Mouse (Mus musculus) hindbrain, postnatal 0 days (tissue): ENCODE measurements around the gene Mob1a. TPM values are rescaled to one million over a fixed set of nuclear protein-coding genes. Genes with fewer than 3 reads are reported as not detected.
"Not testable (repeated sequence)": the region's sequence is repeated elsewhere in the genome, so short reads cannot be mapped to it uniquely, and the experiment has no call there.

ENCODE experiments used
- ATAC-seq: fragments of 200-750 bp; cut with Nextera tagmentation; 2 replicates; pipeline ENCODE4 v1.8.0; 2017; ENCODE audit warnings: mild to moderate bottlenecking, moderate TSS enrichment, moderate library complexity
- DNase-seq: peaks from one replicate; pipeline ENCODE4 v3.0.0-alpha.2; 2015; ENCODE audit warnings: low spot score
- H3K27ac ChIP-seq: fragments of 300-500 bp; sonication (generic); 2 replicates; pipeline ENCODE4 v1.5.1; 2014; ENCODE audit warnings: mild to moderate bottlenecking
- H3K27me3 ChIP-seq: fragments of 300-500 bp; sonication (generic); 2 replicates; pipeline ENCODE4 v1.6.1; 2014; ENCODE audit warnings: low read length, mixed read lengths; ENCODE audit not compliant: insufficient read depth
- H3K36me3 ChIP-seq: fragments of 300-500 bp; sonication (generic); 2 replicates; pipeline ENCODE4 v1.6.1; 2014; ENCODE audit warnings: low read length, mixed read lengths; ENCODE audit not compliant: insufficient read depth
- H3K4me1 ChIP-seq: fragments of 300-500 bp; sonication (generic); 2 replicates; pipeline ENCODE4 v1.6.1; 2014; ENCODE audit warnings: antibody characterized with exemption, low read length, mixed read lengths; ENCODE audit not compliant: insufficient read depth
- H3K4me2 ChIP-seq: fragments of 300-500 bp; sonication (generic); 2 replicates; pipeline ENCODE4 v1.6.1; 2014; ENCODE audit warnings: low read depth, mild to moderate bottlenecking, low read length, moderate library complexity, mixed read lengths
- H3K4me3 ChIP-seq: fragments of 300-500 bp; sonication (generic); 2 replicates; pipeline ENCODE4 v1.5.1; 2014; ENCODE audit warnings: low read length
- H3K9ac ChIP-seq: fragments of 300-500 bp; sonication (generic); replicated peaks from 2 replicates; pipeline ENCODE4 v1.6.1; 2014; ENCODE audit warnings: mild to moderate bottlenecking, low read length, moderate library complexity, mixed read lengths
- H3K9me3 ChIP-seq: fragments of 300-500 bp; sonication (generic); 2 replicates; pipeline ENCODE4 v1.6.1; 2016; ENCODE audit warnings: low read length, mixed read lengths
- CTCF ChIP-seq: IDR thresholded peaks from 2 replicates; pipeline ENCODE4 v1.5.1; 2016; ENCODE audit warnings: antibody characterized with exemption, control low read depth, low read depth
- WGBS: fragments of 180-500 bp; shearing (Covaris S2); extraction: QIAGEN DNeasy Blood & Tissue Kit; methylation state at CpG from one replicate; pipeline ENCODE4 v1.1.7; 2014; 5-methylcytosine and 5-hydroxymethylcytosine counted together
- polyA plus RNA-seq: library from polyadenylated mRNA; unstranded; fragments of >200 nt; fragmentation: Nextera tagmentation; extraction: Ambion mirVana; gene quantifications from 2 replicates; pipeline ENCODE4 v1.2.1, GENCODE M21; 2015
- total RNA-seq: library from RNA; depleted of rRNA; stranded (reverse); fragments of >200 nt; gene quantifications from 2 replicates; pipeline ENCODE4 v1.2.3, GENCODE M21; 2014

The Mob1a gene
- total and polyA plus RNA-seq, 2 experiments from 2014 or later, result 11.3 to 32.8 TPM

- H3K4me1 ChIP-seq, result 0 out of 2 replicates have a peak, but pooled peaks cover 4% of the 10 kb centered on the region
- no peaks in the 10 kb centered on the region for H3K9me3 ChIP-seq
- H3K4me3 ChIP-seq, result no peak overlapping the region
- DNase-seq (peak; percentile 15), ATAC-seq (no peak)
- TF ChIP-seq CTCF, result peak; percentile 37; the same call in 1 of the 2 replicates
- no peak overlapping the region for H3K27ac ChIP-seq
- peaks cover 21% of the 10 kb centered on the region; the same call in 1 of the 2 replicates for H3K36me3 ChIP-seq
- H3K4me2 ChIP-seq, result peak overlapping the region; percentile 72; the same call in 1 of the 2 replicates
- no peaks in the 10 kb centered on the region for H3K27me3 ChIP-seq
- 81% methylated on average over 3 of the region's 3 CpGs for WGBS
- H3K9ac ChIP-seq, result no peak overlapping the region
Measured at GRCm38 (mm10) chr6:83327591-83328190, 1.9 kb downstream of the Mob1a start.

- DNase-seq, result no peak
- no peaks in the 10 kb centered on the region for H3K4me1 ChIP-seq
- no peak overlapping the region for H3K4me3 ChIP-seq
- peaks cover 17% of the 10 kb centered on the region for H3K36me3 ChIP-seq
- H3K27me3 ChIP-seq, result no peaks in the 10 kb centered on the region
- H3K9ac ChIP-seq, result no peak overlapping the region
- no peak overlapping the region for H3K4me2 ChIP-seq
- WGBS, result 64% methylated on average over 3 of the region's 3 CpGs
- H3K27ac ChIP-seq, result no peak overlapping the region
- ATAC-seq, result no peak
- TF ChIP-seq CTCF, result no peak
- H3K9me3 ChIP-seq, result no peaks in the 10 kb centered on the region
Measured at GRCm38 (mm10) chr6:83341387-83341786, 15.6 kb downstream of the Mob1a start.

GRCm38 (mm10) chr6:83342957-83343356, 17.1 kb downstream of the Mob1a start:
- H3K4me3 ChIP-seq, result no peak overlapping the region
- no peaks in the 10 kb centered on the region for H3K4me1 ChIP-seq
- WGBS, result 92% methylated on average over 2 of the region's 2 CpGs
- H3K27ac ChIP-seq, result no peak overlapping the region
- H3K9ac ChIP-seq, result no peak overlapping the region
- no peak overlapping the region for H3K4me2 ChIP-seq
- peaks cover 17% of the 10 kb centered on the region for H3K36me3 ChIP-seq
- ATAC-seq (no peak), DNase-seq (no peak)
- TF ChIP-seq CTCF, result no peak
- H3K9me3 ChIP-seq, result no peaks in the 10 kb centered on the region
- no peaks in the 10 kb centered on the region for H3K27me3 ChIP-seq

DNA sequence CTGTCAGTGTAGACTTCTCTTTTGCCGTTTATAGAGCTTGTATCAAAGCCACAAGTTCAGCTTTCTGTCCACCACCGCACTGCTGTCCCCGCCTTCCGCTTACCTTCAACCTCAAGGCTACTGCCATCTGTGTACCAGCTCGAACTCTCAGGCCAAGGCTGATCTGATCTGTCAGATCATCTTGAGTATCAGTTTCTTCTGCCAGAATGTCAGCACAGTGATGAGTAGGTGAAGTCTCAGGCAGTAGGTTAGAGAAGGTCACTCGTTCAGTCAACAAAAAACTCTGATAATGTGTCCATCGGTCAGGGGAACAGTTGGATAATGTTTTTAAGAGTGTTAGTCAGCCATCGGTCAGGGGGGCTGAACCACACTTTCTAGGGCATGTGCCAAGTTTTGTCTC, 19.5 kb downstream of the Mob1a start:
- not testable (repeated sequence) for ATAC-seq, H3K4me2 ChIP-seq, H3K4me3 ChIP-seq, DNase-seq, H3K4me1 ChIP-seq, H3K9ac ChIP-seq, H3K9me3 ChIP-seq, H3K27ac ChIP-seq, H3K27me3 ChIP-seq, H3K36me3 ChIP-seq
- WGBS, result 93% methylated on average over 8 of the region's 8 CpGs

DNA sequence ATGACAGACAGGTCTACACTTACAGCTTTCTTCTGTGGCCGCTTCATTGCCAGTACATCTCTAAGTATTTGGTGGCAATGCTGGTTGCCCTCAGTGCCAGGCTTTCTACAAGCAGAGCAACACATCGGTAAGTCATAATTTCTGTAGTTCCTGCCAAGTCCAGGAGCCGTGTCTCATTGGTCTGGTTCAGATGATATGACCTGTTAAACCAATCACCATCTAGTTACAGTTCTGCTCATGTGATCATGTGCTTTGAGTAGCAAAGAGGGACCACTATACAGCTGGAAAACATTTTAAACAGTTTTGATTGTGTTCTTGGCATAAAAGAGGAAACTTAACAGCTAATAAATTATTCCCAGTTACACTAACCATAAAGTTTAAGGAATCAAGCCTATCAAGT, 22.1 kb downstream of the Mob1a start:
- TF ChIP-seq CTCF, result no peak
- Histone ChIP-seq H3K27me3 (no peaks in the 10 kb centered on the region), H3K4me1 (peaks cover 6% of the 10 kb centered on the region; the same call in 1 of the 2 replicates), H3K36me3 (no peaks in the 10 kb centered on the region; the same call in 1 of the 2 replicates), H3K4me3 (no peak overlapping the region), H3K4me2 (no peak overlapping the region), H3K27ac (no peak overlapping the region), H3K9ac (no peak overlapping the region), H3K9me3 (no peaks in the 10 kb centered on the region)
- no peak for ATAC-seq
- DNase-seq, result no peak
- 88% methylated on average over 3 of the region's 3 CpGs for WGBS

DNA sequence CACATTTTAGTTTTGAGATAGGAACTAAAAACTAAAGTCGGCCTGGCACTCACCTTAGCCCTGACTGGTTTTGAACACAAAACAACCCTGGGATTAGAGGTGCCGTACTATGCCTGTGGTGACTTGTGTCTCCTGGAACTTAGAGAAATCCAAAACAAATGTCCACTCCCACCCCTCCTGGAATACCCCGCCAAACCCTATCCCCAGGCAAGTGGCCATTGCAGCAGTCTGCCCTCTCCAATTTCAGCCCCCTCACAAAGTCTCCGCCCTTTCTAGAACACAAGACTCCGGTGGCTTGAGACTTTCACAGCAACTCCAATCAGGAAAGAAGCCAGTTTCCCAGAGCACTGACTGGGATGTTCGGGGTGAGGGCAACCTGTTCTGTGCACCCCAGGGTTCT, 23.1 kb downstream of the Mob1a start, which contains the start of gene Bola3:
Gene Bola3 (plus strand): TSS at position 275 of the 400 bp plus-strand sequence.
- H3K27me3 ChIP-seq, result no peaks in the 10 kb centered on the region
- WGBS, result 29% methylated on average over 6 of the region's 6 CpGs
- no peaks in the 10 kb centered on the region for H3K9me3 ChIP-seq
- peak within 1 kb of the TSS; percentile 78 for H3K4me3 ChIP-seq
- no peak for DNase-seq
- no peak for TF ChIP-seq CTCF
- peak within 1 kb of the TSS; percentile 86 for H3K9ac ChIP-seq
- peak within 1 kb of the TSS; percentile 92 for H3K4me2 ChIP-seq
- H3K4me1 ChIP-seq, result peaks cover 6% of the 10 kb centered on the region; the same call in 1 of the 2 replicates
- ATAC-seq, result no peak
- peaks cover 5% of the 10 kb centered on the region for H3K36me3 ChIP-seq
- peak within 1 kb of the TSS; percentile 72 for H3K27ac ChIP-seq

GRCm38 (mm10) chr6:83349274-83349958, 23.6 kb downstream of the Mob1a start:
- Histone ChIP-seq H3K27ac (peak overlapping the region; percentile 72), H3K9ac (peak overlapping the region; percentile 86), H3K4me3 (peak overlapping the region; percentile 78), H3K4me2 (peak overlapping the region; percentile 92), H3K4me1 (peaks cover 6% of the 10 kb centered on the region; the same call in 1 of the 2 replicates), H3K9me3 (no peaks in the 10 kb centered on the region), H3K27me3 (no peaks in the 10 kb centered on the region), H3K36me3 (peaks cover 7% of the 10 kb centered on the region)
- peak; percentile 54 for TF ChIP-seq CTCF
- ATAC-seq (peak; percentile 96), DNase-seq (peak; percentile 87)
- WGBS, result 0% methylated on average over 48 of the region's 53 CpGs
